Mouse (Mus musculus) natural killer cell, adult 2 months (primary cell): Measurements from ENCODE around the gene Ano2.

Source experiments
- DNase-seq, 2 experiments: peaks; one replicate each; pipeline ENCODE4 v3.0.0; 2022; ENCODE audit warnings: low spot score in 2 of 2

Gene Ano2

DNA sequence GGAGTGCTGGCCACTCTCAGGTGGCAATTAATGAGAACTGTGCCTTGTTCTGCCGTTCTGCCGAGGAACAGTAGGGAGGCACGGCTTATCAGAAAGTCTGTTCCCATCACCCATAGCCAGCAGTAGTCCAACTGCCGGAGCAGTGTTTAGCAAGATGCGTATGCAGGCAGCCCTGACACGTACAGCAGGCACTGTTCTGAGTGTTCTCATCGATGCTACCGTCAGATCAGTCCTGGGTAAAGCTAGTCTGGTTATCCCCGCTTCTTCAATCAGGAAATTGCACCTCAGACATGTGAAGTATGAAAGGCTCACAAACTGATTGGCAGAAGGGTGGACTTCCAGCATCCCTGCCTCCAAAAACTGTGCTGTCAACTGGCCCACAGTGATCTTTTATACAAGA, 224.2 kb downstream of the Ano2 start:
- DNase-seq, result no peak

- DNase-seq, result no peak
Measured at GRCm38 (mm10) chr6:125922746-125923145, 232.5 kb downstream of the Ano2 start.

GRCm38 (mm10) chr6:125924979-125925378, 234.8 kb downstream of the Ano2 start:
- no peak for DNase-seq

- no peak for DNase-seq
Measured at GRCm38 (mm10) chr6:125925861-125926260, 235.6 kb downstream of the Ano2 start.

DNA sequence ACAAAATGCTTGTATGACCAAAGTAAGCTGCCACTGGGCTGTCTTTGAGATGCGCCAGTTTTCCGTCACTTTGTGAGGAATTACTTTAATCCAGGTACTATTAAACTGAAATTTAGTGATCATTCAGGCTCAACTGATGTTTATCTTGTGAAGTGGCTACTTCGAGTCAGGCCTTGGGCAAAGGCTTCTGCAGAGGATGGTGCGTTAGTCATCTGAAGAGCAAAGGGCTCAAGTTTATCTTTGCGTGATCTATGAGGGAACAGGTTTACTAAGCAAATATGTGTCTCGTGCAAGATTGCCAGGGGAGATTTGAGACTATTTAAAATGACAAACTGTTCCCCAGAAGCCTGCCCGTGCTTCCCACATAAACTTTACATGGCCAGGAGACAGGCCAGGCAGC, 241.7 kb downstream of the Ano2 start:
- no peak for DNase-seq

GRCm38 (mm10) chr6:125954965-125955364, 264.7 kb downstream of the Ano2 start:
- no peak for DNase-seq

- no peak for DNase-seq
Measured at GRCm38 (mm10) chr6:125973551-125973950, 283.3 kb downstream of the Ano2 start.

GRCm38 (mm10) chr6:125975788-125976465, 285.7 kb downstream of the Ano2 start:
- no peak for DNase-seq

DNA sequence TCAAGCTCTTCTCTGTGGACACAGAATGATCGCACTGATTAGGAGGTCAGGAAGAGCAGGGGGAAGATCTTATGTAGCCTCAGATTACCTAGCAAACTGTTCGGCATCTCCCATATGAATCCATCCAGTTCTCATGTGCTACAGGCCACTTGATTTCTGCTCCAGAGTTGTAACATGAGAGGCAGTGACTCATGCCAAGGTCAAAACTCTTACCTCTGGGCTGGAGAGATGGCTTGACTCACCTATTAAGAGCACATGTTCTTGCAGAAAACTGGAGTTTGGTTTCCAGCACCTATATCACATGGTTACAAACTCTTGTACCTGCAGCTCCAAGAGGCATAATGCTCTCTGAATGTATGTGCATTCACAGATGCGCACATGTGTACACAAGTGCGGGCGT, 289.4 kb downstream of the Ano2 start:
- DNase-seq, result no peak

- DNase-seq, result no peak
Measured at GRCm38 (mm10) chr6:125984050-125984449, 293.8 kb downstream of the Ano2 start.

DNA sequence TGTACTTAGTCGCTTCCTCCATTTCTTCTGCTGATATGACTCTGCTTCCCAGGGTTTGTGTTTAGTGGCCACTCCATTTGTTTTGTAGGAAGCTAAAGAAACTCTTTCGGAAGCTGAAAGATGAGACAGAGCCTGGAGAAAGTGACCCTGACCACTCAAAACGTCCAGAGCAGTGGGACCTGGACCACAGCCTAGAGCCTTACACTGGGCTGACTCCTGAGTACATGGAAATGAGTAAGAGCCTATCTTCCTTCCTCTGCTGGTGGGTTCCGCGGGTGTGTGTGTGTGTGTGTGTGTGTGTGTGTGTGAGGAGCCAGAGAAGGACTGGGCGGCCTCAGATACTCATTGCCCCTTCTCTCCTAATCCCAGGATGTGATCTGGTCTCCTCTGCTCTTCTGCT, 302.5 kb downstream of the Ano2 start:
- DNase-seq, result no peak

DNA sequence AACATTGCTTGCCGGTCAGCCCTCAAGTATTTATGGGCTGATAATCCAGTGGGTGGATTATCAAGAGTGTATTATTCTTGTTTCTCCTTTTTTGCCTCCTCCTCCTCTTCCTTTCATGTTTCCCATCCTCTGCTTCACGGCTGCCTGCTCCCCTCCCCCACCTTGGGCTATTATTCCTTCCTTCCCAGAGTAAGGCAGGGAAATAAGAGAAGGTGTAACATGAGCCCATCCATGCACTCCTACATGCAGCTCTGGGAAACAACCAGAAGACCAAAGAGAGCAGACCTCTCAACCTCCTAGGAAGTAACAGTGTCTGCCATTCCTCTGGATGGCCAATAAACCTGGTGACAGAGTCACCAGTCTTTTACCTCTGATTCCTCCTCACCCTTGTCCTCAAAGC, 311.6 kb downstream of the Ano2 start:
- no peak for DNase-seq

- no peak for DNase-seq
Measured at GRCm38 (mm10) chr6:126003002-126003742, 313.0 kb downstream of the Ano2 start.

DNA sequence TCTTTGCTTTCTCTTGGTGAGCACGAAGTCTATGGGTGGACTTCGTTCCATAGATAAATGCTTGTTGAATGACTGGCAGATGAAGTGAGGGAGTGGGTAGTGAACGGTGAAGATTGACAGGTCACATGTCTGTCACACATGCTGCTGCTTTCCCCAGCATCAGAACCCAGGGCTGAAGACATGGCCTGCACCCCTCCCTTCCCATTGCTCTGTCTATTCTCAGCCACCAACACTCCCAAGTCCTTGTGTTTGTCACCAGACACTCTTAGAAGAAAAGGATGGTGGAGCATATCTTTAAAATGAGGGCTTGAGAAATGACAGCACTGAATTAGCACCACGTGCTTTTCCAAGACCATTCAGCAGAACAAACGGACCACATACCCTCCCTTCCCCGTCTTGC, 316.4 kb downstream of the Ano2 start:
- DNase-seq, result no peak

DNA sequence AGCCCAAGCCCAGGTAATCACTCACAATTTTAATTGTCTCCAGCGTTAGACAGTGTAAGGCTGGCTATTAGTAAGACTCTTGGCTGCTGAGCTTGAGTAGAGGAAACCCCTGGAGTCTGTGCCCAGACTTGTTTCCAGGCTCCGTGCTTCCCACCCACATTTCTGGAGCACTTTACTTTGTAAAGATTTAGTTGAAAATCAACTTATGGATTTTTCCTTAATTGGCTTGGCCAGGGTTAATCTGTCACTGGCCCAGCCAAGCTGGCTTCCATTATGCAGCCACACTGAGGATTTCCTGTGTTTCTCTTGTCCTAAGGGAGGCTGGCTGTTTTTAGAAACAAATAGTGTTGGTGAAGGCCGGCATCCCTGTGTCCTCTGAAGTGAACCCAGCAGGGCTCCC, 318.9 kb downstream of the Ano2 start:
- no peak for DNase-seq

GRCm38 (mm10) chr6:126016991-126017390, 326.8 kb downstream of the Ano2 start:
- no peak for DNase-seq

DNA sequence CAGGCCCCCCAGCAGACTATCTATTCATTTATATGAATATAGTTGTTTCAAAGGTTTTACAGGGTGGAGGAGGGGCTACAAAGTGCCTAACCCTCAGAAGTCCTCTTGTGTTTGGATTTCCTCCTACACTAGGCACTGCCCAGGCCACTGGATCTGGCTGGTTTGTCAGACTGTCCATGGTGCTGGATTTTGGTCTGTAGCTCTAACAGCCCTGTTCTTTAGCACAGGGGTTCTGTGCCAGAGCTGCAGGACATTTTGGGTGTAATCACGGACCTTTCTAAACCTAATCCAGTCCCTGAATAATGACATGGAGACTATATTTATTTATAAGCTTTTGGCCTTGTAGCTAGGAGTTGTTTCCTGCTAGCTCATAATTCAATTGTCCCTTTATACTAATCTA, 328.2 kb downstream of the Ano2 start:
- no peak for DNase-seq

- no peak for DNase-seq
Measured at GRCm38 (mm10) chr6:126033693-126034402, 343.6 kb downstream of the Ano2 start.

- no peak for DNase-seq
Measured at GRCm38 (mm10) chr6:126034403-126034724, 344.1 kb downstream of the Ano2 start.

GRCm38 (mm10) chr6:126034728-126035127, 344.5 kb downstream of the Ano2 start:
- no peak for DNase-seq

GRCm38 (mm10) chr6:126035621-126036020, 345.4 kb downstream of the Ano2 start:
- no peak for DNase-seq

DNA sequence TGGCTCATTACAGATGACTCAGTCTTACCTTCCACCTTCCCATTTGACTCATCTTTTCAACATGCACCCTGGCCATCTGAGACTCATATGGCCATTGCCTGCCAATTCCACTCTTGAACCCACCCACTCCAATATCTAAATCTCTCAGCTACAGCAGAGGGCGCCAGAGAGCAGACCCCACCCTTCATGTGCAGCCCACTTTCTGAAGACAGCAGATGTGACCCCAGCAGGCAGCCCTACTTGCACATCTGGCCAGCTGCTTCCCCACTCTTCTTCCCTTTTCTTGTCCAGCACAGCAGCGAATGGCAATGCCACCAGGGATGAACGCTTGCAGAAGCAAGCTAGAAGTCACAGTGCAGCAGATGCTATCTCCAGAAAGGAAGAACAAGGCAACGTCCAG, 355.7 kb downstream of the Ano2 start:
- DNase-seq, result no peak

GRCm38 (mm10) chr6:126048206-126048605, 358.0 kb downstream of the Ano2 start:
- DNase-seq, result no peak
